Mouse (Mus musculus) regulatory T cell (primary cell): Measurements from ENCODE around the gene Psmd3.
"Not testable (repeated sequence)": the region's sequence is repeated elsewhere in the genome, so short reads cannot be mapped to it uniquely, and the experiment has no call there.

Experiments
- in situ Hi-C: fragments of 300-600 bp; cut with MboI, MseI; formaldehyde crosslinking; loops from one replicate; pipeline ENCODE4 v1.15.1; 2025; ENCODE audit warnings: high pct_unique_total_duplicates

Psmd3 gene

DNA sequence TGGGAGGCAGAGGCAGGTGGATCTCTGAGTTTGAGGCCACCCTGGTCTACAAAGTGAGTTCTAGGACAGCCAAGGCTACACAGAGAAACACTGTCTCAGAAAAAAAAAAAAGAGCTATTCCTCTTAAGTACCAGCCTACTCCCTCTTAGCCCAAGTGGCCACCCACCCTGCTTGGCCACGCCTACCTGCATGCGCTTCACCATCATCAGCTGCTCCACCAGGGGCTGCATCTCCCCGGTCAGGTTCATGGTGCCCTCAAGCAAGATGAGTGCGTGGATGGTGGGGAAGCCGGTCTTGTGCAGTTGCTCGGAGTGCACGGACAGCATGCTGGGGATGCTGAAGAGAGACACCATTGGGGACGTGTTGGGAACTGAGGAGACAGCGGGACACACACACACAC, 33.6 kb downstream of the Psmd3 start:
- in situ Hi-C loops, result loop anchor here (5.0 kb wide), 1 partner anchor 71 kb away; no protein-coding TSS in a partner anchor

- in situ Hi-C loops, result loop anchor here (5.0 kb wide), 1 partner anchor 69 kb away; no protein-coding TSS in a partner anchor
These were observed 35.5 kb downstream of the Psmd3 start for GRCm38 (mm10) chr11:98717904-98718303.

DNA sequence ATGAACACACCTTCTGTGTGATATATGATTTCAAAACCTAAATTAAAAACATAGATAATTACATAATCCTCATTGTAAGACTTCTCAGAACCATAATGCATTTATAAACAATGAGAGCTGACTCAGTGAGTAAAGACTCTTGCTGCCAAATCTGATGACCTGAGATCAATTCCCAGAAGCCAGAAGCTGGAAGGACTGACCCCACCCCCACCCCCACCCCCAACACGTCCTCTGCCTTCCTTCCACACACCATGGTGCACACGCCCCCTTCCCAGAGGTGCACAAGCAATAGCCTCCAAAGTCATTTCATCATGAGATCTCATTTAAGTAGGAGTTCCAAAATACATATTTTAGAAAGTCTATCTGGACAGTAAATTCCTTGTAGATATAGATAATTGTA, 38.4 kb downstream of the Psmd3 start:
- in situ Hi-C loops, result no loop called here

- in situ Hi-C loops, result no loop called here
These were observed 39.3 kb downstream of the Psmd3 start for GRCm38 (mm10) chr11:98721458-98722226.

DNA sequence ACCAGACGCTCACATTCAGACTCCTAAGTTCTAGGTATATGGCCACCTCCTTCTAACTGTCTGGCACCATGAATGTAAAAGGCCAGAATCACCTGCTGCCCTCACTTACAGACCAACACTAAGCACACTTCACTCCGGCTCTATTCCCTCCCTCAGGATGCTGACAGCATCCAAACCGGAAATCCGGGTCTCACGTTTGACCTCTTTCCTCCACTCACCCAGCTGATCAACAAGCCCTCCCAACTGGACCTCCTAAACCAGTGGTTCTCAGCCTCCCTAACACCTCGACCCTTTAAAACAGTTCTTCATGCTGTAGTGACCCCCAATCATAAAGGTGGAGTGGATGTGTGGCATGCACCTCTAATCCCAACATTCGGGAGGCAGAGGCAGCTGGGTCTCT, 40.7 kb downstream of the Psmd3 start:
- in situ Hi-C loops, result no loop called here

DNA sequence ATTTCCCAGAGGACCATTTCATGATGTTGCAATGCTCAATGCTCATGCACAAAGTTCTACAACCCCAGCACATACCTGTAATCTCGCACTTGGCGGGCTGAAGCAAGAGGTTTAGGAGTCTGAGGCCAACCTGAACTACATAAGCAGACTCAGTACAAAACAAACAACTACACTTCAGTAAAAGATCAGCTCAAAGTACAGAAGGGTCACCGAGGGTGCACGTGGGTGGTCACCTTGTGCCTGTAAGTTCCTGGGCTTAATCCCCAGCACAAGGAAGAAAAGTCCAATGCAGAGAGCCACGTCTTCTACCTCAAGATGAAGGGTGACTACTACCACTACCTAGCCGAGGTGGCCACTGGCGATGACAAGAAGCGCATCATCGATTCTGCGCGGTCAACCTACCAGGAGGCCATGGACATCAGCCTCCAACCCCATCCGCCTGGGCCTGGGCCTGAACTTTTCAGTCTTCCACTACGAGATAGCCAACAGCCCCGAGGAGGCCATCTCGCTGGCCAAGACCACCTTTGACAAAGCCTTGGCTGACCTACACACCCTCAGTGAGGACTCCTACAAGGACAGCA, 43.7 kb downstream of the Psmd3 start:
- in situ Hi-C loops, result no loop called here

DNA sequence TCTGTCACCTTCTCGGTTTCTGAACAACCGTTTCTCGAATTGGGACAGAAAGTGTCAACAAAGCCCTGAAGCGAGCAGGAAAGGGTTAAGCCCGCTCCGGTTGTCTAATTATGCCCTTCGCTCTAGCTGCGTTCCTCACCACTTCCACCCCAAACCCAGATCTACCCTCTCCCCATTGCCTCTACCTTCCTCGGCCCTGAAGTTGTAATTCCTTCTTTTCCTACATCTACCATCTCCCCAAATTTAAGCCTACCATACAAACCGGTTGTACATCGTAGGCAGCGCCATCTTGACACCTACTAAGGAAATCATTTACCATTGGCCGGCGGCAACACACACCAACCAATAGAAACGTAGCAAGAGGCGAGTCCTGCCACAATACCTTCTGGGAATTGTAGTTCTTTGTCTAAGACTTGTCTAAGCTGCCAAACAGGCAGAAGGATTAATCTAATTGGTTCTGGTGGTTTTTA, 46.8 kb downstream of the Psmd3 start, which contains the start of gene Med24:
TSS of gene Med24 (minus strand) at position 317 of the 470 bp plus-strand sequence.
- in situ Hi-C loops, result no loop called here

- in situ Hi-C loops, result no loop called here
These were observed 48.4 kb downstream of the Psmd3 start for GRCm38 (mm10) chr11:98730727-98731126.

- in situ Hi-C loops, result no loop called here
These were observed 48.8 kb downstream of the Psmd3 start for GRCm38 (mm10) chr11:98731134-98731533.

DNA sequence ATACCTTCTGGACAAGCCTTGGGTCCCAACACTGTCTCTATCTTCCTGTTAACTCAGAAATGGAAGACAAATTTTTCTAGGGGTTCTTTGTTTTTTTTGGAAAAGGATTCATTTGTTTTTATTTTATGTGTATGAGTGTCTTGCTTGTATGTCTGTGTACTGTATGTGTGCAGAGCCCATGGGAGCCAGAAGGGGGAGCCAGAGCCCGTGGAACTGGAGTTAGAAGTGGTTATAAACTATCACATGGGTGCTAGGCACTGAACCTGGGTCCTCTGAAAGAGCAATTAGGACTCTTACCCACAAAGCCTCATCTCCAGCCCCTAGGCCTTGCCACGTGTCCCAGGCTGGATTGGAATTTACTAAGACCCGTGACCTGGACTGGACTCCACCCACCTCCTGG, 51.7 kb downstream of the Psmd3 start:
- in situ Hi-C loops, result no loop called here

DNA sequence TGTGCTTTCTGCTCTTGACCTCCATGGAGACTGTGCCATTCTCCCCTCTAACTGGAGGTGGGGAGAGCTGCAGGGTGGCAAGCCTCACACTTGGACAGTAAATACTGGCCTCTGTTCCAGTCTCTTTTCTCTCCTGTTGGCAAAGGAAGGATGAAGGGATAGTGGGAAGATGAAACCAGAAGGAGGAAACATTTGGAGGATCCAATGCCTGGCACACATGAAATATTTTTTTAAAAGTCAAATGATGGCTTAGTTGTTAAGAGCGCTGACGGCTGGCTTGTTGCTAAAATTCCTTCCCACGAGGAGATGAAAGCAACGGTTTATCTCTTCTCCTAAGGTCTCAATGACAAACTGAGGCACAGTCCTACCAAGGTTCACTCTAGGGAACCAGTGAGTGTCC, 52.8 kb downstream of the Psmd3 start:
- in situ Hi-C loops, result no loop called here

DNA sequence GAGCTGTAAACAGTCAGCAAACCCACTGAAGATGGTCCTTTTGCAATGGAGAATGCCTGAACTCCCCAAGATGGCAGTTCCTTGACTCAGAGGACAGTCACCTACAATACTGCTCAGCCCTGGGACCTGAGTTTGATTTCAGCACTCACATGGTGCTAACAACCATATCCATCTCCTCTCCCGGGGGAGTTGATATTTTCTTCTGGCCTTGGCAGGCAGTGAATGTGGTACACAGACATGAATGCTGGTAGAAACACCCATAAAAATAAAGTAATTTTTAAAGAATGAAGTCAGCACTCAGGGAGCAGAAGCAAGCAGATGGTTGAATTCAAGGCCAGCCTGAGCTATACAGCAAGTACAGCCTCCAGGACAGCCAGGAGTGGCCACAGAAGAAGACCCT, 53.8 kb downstream of the Psmd3 start:
- in situ Hi-C loops, result no loop called here

- in situ Hi-C loops, result not testable (repeated sequence)
These were observed 54.9 kb downstream of the Psmd3 start for GRCm38 (mm10) chr11:98737220-98737619.

DNA sequence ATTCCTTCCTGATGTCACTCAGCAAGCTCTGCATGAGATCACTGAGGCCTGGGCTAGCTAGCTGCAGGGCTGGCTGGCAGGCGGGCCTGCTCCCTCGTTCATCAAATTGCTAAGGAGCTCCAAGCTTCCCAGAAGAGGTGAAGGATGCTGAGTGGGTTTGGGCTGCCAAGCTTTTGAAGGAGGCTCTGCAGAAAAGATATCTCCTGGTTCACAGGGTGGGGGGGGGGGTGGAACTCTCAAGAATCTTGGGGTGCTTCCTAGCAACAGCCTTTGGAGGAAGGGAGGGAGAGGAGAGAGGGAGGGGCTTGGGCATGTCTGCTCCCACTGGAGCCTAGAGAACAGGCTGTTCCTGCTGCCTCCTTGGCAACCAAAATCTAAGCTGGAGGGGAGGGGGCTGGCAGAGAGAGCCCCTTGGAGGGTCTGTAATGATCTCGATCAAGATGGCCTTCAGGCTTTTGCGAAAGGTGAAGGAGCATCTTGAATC, 56.1 kb downstream of the Psmd3 start:
- in situ Hi-C loops, result no loop called here

GRCm38 (mm10) chr11:98738925-98739324, 56.6 kb downstream of the Psmd3 start:
- in situ Hi-C loops, result no loop called here

GRCm38 (mm10) chr11:98740026-98740392, 57.7 kb downstream of the Psmd3 start:
- in situ Hi-C loops, result no loop called here

- in situ Hi-C loops, result no loop called here
These were observed 58.2 kb downstream of the Psmd3 start, which contains the start of gene Thra for GRCm38 (mm10) chr11:98740393-98741050. Gene Thra, plus strand, starts transcription at chr11:98740638.

- in situ Hi-C loops, result no loop called here
These were observed 58.8 kb downstream of the Psmd3 start for GRCm38 (mm10) chr11:98741051-98741620.

DNA sequence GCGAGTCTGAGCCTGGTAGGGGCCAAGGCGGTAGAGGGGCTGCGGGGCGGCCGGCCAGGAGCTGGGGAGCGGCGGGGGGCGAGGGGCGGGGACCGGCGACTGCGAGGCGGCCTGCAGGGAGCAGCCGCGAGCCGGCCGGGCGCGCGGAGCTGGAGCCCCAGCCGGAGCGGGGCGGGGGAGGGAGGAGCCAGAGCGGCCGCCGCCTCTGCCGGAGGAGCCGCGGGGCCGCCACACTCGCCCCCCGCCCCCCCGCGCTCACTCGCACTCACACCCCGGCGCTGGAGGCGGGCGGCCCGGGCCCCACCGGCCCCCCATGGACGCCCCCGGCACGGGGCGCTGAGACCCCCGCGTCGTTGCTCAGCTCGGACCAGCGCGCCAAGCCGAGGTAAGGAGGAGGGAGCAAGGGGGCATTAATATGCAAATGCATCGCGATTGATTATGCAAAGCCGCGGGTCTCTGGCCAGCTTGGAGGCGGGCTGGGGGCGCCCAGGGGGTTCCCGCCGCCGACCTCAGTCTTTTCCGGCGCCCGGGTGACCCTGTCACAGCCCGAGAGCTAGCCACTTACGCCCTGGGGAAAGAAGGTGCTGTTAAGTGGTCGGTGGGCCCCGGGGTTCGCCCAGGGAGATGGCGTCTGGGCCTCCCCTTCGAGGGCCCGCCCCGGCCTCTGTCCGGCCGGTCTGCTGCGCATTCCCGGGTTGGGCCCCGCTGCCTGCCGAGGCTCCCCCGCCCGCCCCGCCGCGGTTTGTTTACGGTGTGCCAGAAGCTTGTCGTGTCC, 59.5 kb downstream of the Psmd3 start:
- in situ Hi-C loops, result no loop called here

DNA sequence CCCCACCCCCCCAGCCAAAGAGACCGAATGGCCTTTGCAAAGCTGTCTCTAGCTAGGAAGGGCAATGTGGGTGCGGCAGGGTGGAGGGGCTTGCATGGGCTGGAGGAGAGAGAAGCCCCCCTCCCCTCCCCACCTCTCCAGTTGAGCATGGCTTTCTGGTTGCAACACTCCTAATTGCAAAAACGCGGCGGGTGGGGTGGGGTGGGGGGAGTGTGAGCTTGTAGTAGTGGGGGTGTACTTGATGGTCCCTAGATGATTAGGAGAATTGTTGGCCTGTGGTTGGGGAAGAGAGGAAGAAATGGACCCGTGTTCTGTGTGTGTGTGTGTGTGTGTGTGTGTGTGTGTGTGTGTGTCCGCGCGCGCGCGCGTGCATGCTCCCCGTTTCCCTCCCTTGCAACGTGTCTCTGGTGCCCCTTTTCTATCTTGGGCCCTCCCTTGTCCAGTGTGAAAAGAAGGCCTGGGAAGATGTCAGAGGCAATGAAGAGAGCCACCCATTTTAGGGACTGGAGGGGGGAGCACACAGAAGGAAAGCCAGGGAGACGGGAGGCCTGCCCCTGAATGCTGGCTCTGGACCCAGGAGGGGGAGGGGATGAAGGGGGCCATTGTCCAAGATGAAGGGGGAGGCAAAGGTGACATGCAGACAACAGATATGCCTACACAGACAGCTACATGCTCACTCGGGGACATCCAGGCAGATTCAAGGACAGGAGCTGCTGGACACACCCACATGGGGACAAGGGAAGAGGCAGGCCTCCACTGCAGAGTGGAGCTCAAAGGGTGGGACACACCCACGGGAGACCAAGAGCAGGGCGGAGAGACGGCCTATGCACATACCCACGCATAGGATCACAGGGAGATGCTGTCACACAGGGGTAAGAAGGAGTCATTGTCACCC, 60.3 kb downstream of the Psmd3 start:
- in situ Hi-C loops, result no loop called here
